Mouse (Mus musculus) B cell, adult 67 days (primary cell): ENCODE results near the gene Il34. TPM values are rescaled to one million over a fixed set of nuclear protein-coding genes. Genes with fewer than 3 reads are reported as not detected.

ENCODE experiments used
- total RNA-seq, 2 experiments: library from RNA; stranded (reverse); gene quantifications; 4 replicates each; pipeline ENCODE4 v1.2.4; 2023

The Il34 gene
- not detected for total RNA-seq

DNA sequence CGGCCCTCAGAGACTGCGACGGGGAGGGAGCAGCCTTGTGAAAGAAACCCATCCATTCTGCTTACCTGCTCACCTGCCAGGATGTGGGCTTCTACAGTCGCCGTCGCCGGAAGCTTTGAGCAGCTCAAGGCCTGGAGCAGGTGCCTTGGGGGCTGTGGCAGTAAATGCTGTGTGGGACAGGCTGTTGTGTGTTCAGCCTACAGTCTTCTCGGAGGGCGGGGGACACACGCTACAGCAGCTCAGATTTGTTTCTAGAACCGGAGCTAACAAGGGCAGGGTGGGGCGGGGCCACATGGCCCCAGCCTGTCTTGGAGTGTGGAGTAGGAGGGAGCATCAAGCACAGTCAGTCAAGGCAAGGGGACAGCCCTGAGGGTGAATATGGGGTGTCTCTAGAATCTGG lies at the start of gene Il34:
TSS of gene Il34 (minus strand) at position 256 of the 400 bp plus-strand sequence.

DNA sequence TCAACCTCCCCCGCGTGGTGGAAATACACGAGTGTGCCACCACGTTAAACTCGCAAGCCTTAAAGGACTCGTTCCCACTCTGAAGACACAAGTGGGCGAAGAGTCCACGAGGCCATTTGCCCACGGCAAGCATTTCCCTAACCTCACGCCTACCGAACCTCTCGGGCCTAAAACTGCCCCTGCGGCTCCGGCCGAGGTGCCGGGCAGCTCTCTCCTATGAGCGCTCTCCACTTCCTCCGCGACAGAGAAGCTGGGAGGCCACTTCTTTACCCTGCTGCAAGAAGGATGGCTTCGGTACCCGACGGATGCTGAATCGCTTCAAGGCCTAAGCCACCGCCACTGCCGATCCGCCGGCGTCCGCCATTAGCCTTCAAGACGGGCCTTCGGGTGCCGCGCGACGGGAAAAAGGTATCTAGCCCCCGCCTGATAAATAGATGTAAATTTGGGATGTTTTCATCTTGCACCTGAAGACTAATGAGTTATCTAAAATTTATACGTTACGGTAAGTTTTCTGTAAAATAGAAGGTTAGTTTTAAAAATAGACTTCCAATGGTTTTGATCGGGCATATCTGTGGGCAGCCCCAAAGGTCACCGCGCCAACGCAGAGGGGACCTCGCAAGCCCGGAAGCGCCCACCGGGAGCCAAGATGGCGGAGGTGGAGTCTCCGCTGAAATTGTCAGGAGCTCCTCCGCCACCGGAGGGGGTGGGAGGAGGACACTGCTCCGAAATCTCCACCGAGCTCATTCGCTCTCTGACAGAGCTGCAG lies 40.9 kb upstream of the Il34 start, which contains the start of the genes Cog4 and Sf3b3:
TSS of gene Cog4 (plus strand) at position 196 of the 766 bp plus-strand sequence.
TSS of gene Sf3b3 (minus strand) at position 383 of the 766 bp plus-strand sequence.

DNA sequence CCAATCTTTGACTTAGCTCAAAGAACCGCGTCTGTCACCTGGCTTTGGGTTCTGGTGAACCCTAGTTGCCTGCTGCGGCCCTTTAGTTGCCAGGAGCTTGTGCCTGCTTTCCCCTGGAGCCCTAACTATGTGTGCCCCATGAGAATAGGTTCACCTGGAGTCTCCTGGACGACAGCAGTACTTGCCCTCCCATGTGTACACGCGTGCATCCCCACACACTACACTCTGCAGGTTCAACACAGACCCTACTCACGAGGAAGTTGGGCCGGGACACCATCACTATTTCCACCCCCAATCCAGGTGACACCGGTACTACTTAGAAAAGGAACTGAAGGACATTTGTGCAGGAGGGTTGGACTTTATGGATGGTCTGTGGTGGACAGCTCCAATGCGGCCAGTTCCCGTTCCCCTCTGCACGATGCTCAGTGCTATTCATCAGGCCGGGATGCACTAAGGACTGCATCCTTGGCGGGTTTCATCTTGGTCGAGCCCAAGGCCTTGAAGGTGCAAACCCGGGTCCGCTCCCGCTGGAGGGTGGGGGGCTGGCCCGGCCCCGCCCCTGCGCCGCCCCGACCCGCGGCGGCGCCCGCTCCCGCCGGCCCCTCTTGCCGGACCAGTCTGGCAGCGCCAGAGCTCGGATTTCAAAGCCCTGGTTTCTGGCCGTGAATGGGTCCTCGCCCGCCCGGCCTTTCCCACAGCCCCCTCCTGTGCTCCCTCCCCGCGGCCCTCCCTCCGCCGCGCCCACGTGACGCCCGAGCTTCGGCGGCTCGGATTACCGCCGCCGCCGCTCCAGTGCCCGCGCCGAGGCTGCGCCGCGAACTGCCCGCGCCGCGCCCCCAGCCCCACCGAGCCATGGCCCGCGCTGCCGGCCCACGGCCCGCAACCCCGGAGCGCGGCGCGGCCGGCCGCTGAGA lies 84.8 kb downstream of the Il34 start, which contains the start of gene Mtss1l:
TSS of gene Mtss1l (plus strand) at position 792 of the 914 bp plus-strand sequence.

Other genes starting within 250 kb of the Il34 start
- 10 to 100 TPM; 59.9 to 65.1 TPM for gene Vac14, start 187.3 kb downstream of the Il34 start, total RNA-seq
- 1 to 10 TPM; 3.6 to 3.8 TPM for gene Mtss1l, start 84.4 kb downstream of the Il34 start, total RNA-seq
- gene Cog4, start 40.7 kb upstream of the Il34 start, total RNA-seq: 10 to 100 TPM; 64.7 to 78.0 TPM
- 100 to 1,000 TPM; 173 to 186 TPM for gene Sf3b3, start 40.9 kb upstream of the Il34 start, total RNA-seq
- 10 to 100 TPM; 15.6 to 22.1 TPM for gene Fuk, start 96.6 kb upstream of the Il34 start, total RNA-seq
- 10 to 100 TPM; 27.4 to 30.4 TPM for gene St3gal2, start 114.0 kb upstream of the Il34 start, total RNA-seq
- gene Ddx19a, start 191.9 kb upstream of the Il34 start, total RNA-seq: 10 to 100 TPM; 69.4 to 71.6 TPM
- gene Ddx19b, start 225.8 kb upstream of the Il34 start, total RNA-seq: 10 to 100 TPM; 18.1 to 20.5 TPM
- 10 to 100 TPM; 43.0 to 45.0 TPM for gene Aars, start 227.2 kb upstream of the Il34 start, total RNA-seq